Mouse (Mus musculus): ENCODE data around the gene Ppat.

GRCm38 (mm10) chr5:76910807-76911206, 40.6 kb downstream of the Ppat start:
- TF ChIP-seq CTCF (IDR thresholded peaks at IDR 0.05; ENCODE audit: low read depth) (0 out of 2 replicates have a peak, but pooled peaks have one; percentile 12), EP300 (optimal IDR thresholded peaks at IDR 0.05) (no peak)
